Mouse (Mus musculus) kidney, embryonic 14.5 days (tissue): ENCODE results near the gene Apobec2. TPM values are rescaled to one million over a fixed set of nuclear protein-coding genes. Genes with fewer than 3 reads are reported as not detected.
"Not testable (repeated sequence)": the region's sequence is repeated elsewhere in the genome, so short reads cannot be mapped to it uniquely, and the experiment has no call there.

Experiments
- ATAC-seq: fragments of 200-750 bp; cut with Nextera tagmentation; 2 replicates; pipeline ENCODE4 v1.8.0; 2017; ENCODE audit warnings: moderate number of reproducible peaks, mild to moderate bottlenecking, moderate TSS enrichment, moderate library complexity; ENCODE audit not compliant: low FRiP score, low TSS enrichment
- H3K27ac ChIP-seq: fragments of 300-500 bp; sonication (generic); 2 replicates; pipeline ENCODE4 v1.5.1; 2014; ENCODE audit warnings: low read depth, mild to moderate bottlenecking, low read length, moderate library complexity, mixed read lengths
- H3K27me3 ChIP-seq: fragments of 300-500 bp; sonication (generic); 2 replicates; pipeline ENCODE4 v1.6.1; 2014; ENCODE audit warnings: mild to moderate bottlenecking, low read length; ENCODE audit not compliant: control insufficient read depth, insufficient read depth
- H3K36me3 ChIP-seq: fragments of 300-500 bp; sonication (generic); 2 replicates; pipeline ENCODE4 v1.6.1; 2014; ENCODE audit warnings: low read length, mixed read lengths; ENCODE audit not compliant: control insufficient read depth, insufficient read depth
- H3K4me1 ChIP-seq: fragments of 300-500 bp; sonication (generic); 2 replicates; pipeline ENCODE4 v1.6.1; 2014; ENCODE audit warnings: low read length, mixed read lengths; ENCODE audit not compliant: control insufficient read depth, insufficient read depth
- H3K4me2 ChIP-seq: fragments of 300-500 bp; sonication (generic); replicated peaks from 2 replicates; pipeline ENCODE4 v1.6.1; 2014; ENCODE audit warnings: low read depth, mild to moderate bottlenecking, low read length
- H3K4me3 ChIP-seq: fragments of 300-500 bp; sonication (generic); 2 replicates; pipeline ENCODE4 v1.5.1; 2014; ENCODE audit warnings: mild to moderate bottlenecking, low read length
- H3K9ac ChIP-seq: fragments of 300-500 bp; sonication (generic); 2 replicates; pipeline ENCODE4 v1.6.1; 2014; ENCODE audit warnings: low read depth, mild to moderate bottlenecking, low read length, moderate library complexity
- H3K9me3 ChIP-seq: fragments of 300-500 bp; sonication (generic); 2 replicates; pipeline ENCODE4 v1.6.1; 2016; ENCODE audit warnings: low read length; ENCODE audit not compliant: control insufficient read depth
- WGBS: fragments of 180-500 bp; shearing (Covaris S2); extraction: QIAGEN DNeasy Blood & Tissue Kit; methylation state at CpG from one replicate; pipeline ENCODE4 v1.1.7; 2014; 5-methylcytosine and 5-hydroxymethylcytosine counted together
- polyA plus RNA-seq: library from polyadenylated mRNA; unstranded; fragments of >200 nt; fragmentation: Nextera tagmentation; extraction: Ambion mirVana; gene quantifications from 2 replicates; pipeline ENCODE4 v1.2.1, GENCODE M21; 2014

Apobec2 gene
- 0.69 and 0.89 TPM in 2 replicates for polyA plus RNA-seq

DNA sequence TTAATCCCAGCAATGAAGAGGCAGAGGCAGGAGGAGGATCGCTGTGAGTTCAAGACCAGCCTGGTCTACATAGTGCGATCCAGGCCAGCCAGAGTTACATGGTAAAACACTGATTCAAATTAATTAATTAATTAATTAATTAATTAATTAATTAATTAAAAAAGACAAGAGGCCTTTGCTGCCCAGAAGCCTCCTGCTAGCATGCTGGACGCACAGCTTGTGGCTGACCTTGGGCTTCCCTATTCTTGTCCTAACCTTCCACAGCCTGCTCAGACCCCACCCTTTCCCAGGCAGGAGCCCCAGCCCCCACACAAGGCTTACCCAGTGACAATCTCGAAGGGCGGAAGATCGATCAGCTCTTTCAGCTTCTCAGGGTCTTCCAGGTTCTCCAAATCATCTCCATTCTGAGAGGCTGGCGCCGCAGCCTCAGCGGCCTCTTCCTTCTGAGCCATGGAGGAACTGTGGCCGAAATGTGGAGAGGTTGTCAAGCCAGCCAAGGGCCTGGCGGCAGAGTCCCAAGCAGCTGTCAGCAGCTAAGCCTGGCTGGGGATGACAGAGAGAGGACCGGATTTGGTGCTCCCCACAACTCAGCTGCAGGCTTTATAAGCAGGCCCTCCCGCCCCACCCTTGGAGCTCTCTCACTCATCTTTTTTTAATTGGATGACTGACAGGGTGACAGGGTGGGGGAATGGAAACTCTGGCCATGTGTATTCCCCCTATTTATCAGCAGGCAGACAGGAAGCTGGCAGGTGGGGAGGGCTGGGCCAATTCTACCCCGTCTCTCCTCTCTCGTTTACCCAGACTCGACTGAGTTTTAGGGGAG, at the start of gene Apobec2:
Gene Apobec2, minus strand, starts transcription at position 773 of the 823 bp plus-strand sequence.
- no peak for ATAC-seq
- Histone ChIP-seq H3K9ac (no peak within 1 kb of the TSS), H3K4me3 (no peak within 1 kb of the TSS), H3K9me3 (no peaks in the 10 kb centered on the region), H3K36me3 (no peaks in the 10 kb centered on the region), H3K4me2 (no peak within 1 kb of the TSS), H3K27me3 (no peaks in the 10 kb centered on the region), H3K4me1 (peaks cover 37% of the 10 kb centered on the region), H3K27ac (no peak within 1 kb of the TSS)
- WGBS: 74% methylated on average over 16 of the region's 16 CpGs

DNA sequence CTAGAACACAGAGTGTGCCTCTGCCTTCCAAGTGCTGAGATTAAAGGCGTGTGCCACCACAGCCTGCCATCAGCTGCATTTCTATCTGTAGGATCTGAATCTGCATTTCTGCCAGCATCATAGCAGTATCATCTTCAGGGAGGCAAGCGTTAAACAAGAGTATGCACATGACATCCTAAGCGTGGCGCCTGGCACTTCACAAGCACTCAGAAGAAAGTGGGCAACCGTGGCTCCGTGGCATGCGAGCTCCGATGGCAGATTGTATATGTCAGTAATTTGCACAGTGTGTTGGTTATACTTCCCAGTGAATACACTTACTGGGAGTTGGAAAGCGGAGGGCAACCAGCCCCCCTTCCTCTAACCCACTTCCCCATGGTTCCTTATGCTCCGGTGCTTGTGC, 47.2 kb upstream of the Apobec2 start:
- Histone ChIP-seq H3K4me1 (no peaks in the 10 kb centered on the region), H3K27me3 (no peaks in the 10 kb centered on the region), H3K4me2 (no peak overlapping the region), H3K27ac (no peak overlapping the region), H3K36me3 (no peaks in the 10 kb centered on the region), H3K9me3 (no peaks in the 10 kb centered on the region), H3K9ac (no peak overlapping the region), H3K4me3 (no peak overlapping the region)
- WGBS: 87% methylated on average over 10 of the region's 10 CpGs
- ATAC-seq: no peak

DNA sequence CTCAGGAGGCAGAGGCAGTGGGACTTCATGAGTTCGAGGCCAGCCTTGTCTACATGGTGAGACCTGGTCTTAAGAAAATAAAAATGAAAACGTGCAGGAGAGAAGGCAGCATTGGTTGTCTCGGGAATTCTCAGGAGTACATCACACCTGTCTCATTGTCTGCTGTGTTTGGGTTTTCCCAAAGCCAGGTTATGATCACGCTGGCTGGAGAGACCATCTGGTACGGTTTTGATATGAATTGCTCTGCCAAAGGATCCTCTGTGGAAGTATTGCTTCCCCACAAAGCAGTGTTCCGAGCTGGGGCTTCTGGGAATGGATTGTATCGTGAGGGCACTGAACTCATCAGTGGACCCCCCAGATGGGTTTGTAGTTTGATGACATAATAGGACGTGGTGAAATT, 42.7 kb upstream of the Apobec2 start:
- no peak overlapping the region for H3K27ac ChIP-seq
- H3K36me3 ChIP-seq: no peaks in the 10 kb centered on the region
- no peaks in the 10 kb centered on the region for H3K9me3 ChIP-seq
- no peak for ATAC-seq
- no peak overlapping the region for H3K4me2 ChIP-seq
- no peaks in the 10 kb centered on the region for H3K4me1 ChIP-seq
- no peak overlapping the region for H3K9ac ChIP-seq
- no peaks in the 10 kb centered on the region for H3K27me3 ChIP-seq
- no peak overlapping the region for H3K4me3 ChIP-seq
- WGBS: 87% methylated on average over 8 of the region's 8 CpGs

DNA sequence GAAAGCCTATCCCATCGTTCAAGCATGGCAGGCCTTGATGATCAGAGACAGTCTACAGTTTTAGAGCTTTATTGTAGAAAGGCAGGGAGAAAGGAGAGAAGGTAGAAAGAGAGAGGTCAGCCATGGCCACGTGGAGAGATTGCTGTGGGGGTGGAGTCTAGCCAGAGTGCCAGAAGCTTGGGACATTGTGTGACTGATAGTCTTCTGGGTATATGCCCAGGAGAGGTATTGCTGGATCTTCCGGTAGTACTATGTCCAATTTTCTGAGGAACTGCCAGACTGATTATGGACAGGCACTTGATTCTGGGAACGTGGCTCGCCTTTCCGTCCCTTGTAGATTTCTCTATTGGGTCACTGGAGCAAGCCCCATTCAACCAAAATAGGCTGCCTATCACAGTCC, 41.6 kb upstream of the Apobec2 start:
- H3K36me3 ChIP-seq, H3K4me3 ChIP-seq, ATAC-seq, H3K9ac ChIP-seq, H3K9me3 ChIP-seq, H3K4me2 ChIP-seq, H3K27ac ChIP-seq, H3K27me3 ChIP-seq, H3K4me1 ChIP-seq: not testable (repeated sequence)
- 81% methylated on average over 6 of the region's 6 CpGs for WGBS

DNA sequence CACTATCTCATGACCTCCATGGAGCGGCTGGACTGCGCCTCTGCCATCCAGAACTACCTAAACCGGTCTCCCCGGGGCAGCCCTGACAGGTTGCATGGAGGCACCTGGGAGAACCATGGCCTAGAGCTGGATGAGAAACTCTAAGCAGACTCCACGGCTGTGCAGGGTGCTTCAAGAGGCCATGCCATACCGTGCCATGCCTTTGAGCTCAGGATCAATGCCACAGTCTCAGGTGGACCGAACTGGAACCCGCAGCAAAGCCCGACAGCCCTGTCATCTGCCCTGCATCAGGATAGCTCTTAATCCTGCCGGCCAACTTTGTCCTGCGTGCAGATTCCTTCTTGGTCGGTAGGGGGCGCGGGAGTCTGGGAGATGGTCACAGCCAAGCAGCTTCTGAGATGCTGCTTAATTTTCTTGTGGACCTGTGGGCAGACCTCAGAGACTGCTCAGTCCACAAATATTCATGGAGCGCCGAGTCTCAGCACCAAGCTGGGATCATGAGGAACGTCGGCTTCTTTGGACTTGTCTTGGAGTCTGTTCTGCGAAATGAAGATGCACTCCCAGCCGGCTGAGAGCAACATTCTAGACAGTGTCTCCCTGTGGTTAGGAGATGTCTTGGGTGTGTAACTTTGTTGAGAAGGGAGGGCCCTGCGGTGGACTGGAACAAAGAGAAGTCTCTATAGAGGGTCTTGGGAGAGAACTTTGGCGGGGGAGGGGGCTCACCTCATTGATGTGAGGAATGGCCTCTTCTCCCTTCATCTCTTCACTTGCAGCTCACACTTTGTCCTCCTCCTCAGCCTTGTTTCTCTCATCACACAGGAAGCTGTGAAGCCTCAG, 34.9 kb upstream of the Apobec2 start:
- WGBS: 9% methylated on average over 22 of the region's 22 CpGs
- Histone ChIP-seq H3K4me2 (peak overlapping the region; percentile 26), H3K4me3 (no peak overlapping the region), H3K4me1 (0 out of 2 replicates have a peak, but pooled peaks cover 5% of the 10 kb centered on the region), H3K9me3 (no peaks in the 10 kb centered on the region), H3K9ac (0 out of 2 replicates have a peak overlapping the region, but pooled peaks have one; percentile 1), H3K27me3 (no peaks in the 10 kb centered on the region), H3K27ac (no peak overlapping the region), H3K36me3 (no peaks in the 10 kb centered on the region)
- peak; percentile 86 for ATAC-seq

DNA sequence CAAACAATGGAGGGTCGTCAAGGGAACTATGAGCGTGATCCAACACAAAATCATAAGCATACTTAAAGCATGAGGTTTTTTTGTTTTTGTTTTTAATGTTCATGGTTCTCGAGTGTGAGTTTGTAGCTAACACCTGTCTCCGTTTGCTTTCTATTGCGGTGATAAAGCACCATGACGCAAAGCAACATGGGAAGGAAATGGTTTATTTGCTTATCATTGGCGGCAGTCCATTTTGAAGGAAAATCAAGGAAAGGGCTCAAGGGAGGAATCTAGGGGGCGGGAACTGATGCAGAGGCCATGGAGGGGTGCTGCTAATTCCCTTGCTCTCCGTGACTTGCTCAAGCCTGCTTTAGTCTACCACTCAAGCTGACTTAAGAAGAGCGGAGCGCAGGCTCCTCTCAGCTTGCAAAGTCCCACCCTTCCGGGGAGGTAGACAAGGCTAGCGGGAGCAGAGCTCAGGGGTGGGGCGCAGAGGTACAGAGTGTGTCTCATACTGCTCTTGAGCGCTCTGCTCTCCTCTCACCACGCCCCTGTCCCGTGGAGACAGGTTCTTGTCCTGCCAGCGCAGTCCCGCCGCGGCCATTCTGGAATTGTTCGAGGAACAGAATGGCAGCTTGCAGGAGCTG, 34.2 kb upstream of the Apobec2 start:
- ATAC-seq: 0 out of 2 replicates have a peak, but pooled peaks have one; percentile 3
- WGBS: 35% methylated on average over 22 of the region's 22 CpGs
- Histone ChIP-seq H3K4me1 (0 out of 2 replicates have a peak, but pooled peaks cover 5% of the 10 kb centered on the region), H3K36me3 (no peaks in the 10 kb centered on the region), H3K9ac (0 out of 2 replicates have a peak overlapping the region, but pooled peaks have one; percentile 1), H3K27ac (no peak overlapping the region), H3K9me3 (no peaks in the 10 kb centered on the region), H3K4me2 (peak overlapping the region; percentile 26), H3K27me3 (no peaks in the 10 kb centered on the region), H3K4me3 (no peak overlapping the region)

DNA sequence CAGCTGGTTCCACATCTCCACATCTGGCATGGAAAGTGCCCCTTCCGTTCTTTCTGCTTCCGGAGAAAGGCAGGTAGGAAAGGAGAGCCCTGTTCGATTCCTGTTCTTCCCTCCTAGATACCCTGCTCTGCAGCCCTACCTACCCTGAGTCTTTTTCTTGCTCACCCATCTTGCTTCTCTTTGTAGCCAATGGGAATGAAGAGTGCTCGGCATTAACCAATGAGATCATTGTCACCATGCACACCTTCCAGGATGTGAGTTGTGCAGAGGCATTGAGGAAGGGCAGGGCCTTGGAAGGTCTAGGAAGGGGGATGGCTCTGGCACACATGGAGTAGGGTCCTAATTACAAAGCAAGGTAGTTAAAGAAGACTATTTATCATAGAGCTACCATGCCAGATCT, 30.7 kb upstream of the Apobec2 start:
- no peak for ATAC-seq
- Histone ChIP-seq H3K4me2 (no peak overlapping the region), H3K9ac (no peak overlapping the region), H3K9me3 (no peaks in the 10 kb centered on the region), H3K27ac (no peak overlapping the region), H3K4me1 (0 out of 2 replicates have a peak, but pooled peaks cover 5% of the 10 kb centered on the region), H3K4me3 (no peak overlapping the region), H3K36me3 (no peaks in the 10 kb centered on the region), H3K27me3 (no peaks in the 10 kb centered on the region)
- WGBS: 96% methylated on average over 4 of the region's 4 CpGs

DNA sequence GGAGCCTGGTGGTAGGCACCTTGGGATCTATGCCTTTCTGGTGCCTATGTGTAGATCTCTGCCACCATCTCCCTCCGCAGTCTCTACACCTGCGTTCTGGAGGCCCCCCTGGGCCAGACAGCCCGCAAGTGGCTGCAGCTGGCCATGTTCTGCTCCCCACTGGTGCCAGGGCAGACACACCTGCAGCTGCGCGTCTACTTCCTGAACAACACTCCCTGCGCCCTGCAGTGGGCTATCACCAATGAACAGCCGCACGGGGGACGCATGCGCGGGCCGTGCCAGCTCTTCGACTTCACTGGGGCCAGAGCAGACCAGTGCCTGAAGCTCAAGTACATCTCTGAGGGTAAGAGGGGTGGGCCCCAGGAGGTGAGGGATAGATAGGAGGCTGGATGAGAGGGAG, 29.4 kb upstream of the Apobec2 start:
- Histone ChIP-seq H3K9me3 (no peaks in the 10 kb centered on the region), H3K4me1 (0 out of 2 replicates have a peak, but pooled peaks cover 2% of the 10 kb centered on the region), H3K36me3 (no peaks in the 10 kb centered on the region), H3K27me3 (no peaks in the 10 kb centered on the region), H3K27ac (no peak overlapping the region), H3K4me3 (no peak overlapping the region), H3K4me2 (no peak overlapping the region), H3K9ac (no peak overlapping the region)
- ATAC-seq: no peak
- WGBS: 96% methylated on average over 13 of the region's 13 CpGs
